Mouse (Mus musculus) forebrain, embryonic 14.5 days (tissue): ENCODE measurements around the gene Gm49711. TPM values are rescaled to one million over a fixed set of nuclear protein-coding genes. Genes with fewer than 3 reads are reported as not detected.

ENCODE experiments used
- ATAC-seq: fragments of 200-750 bp; cut with Nextera tagmentation; 2 replicates; pipeline ENCODE4 v1.8.0; 2017; ENCODE audit warnings: mild to moderate bottlenecking, moderate library complexity
- DNase-seq: peaks from one replicate; pipeline ENCODE4 v3.0.0-alpha.2; 2015; ENCODE audit warnings: low spot score
- H3K27ac ChIP-seq: fragments of 300-500 bp; sonication (generic); 2 replicates; pipeline ENCODE4 v1.5.1; 2014; ENCODE audit warnings: low read depth, mild to moderate bottlenecking, control low read depth, low read length, moderate library complexity
- H3K27me3 ChIP-seq: fragments of 300-500 bp; sonication (generic); replicated peaks from 2 replicates; pipeline ENCODE4 v1.6.1; 2014; ENCODE audit warnings: low read length, control low read depth, mixed read lengths; ENCODE audit not compliant: control insufficient read depth, insufficient read depth
- H3K36me3 ChIP-seq: fragments of 300-500 bp; sonication (generic); 2 replicates; pipeline ENCODE4 v1.6.1; 2014; ENCODE audit warnings: low read length, control low read depth; ENCODE audit not compliant: control insufficient read depth, insufficient read depth
- H3K4me1 ChIP-seq: fragments of 300-500 bp; sonication (generic); 2 replicates; pipeline ENCODE4 v1.6.1; 2014; ENCODE audit warnings: antibody characterized with exemption, low read length, control low read depth; ENCODE audit not compliant: control insufficient read depth, insufficient read depth
- H3K4me2 ChIP-seq: fragments of 300-500 bp; sonication (generic); 2 replicates; pipeline ENCODE4 v1.6.1; 2014; ENCODE audit warnings: mild to moderate bottlenecking, control low read depth, low read length
- H3K4me3 ChIP-seq: fragments of 300-500 bp; sonication (generic); 2 replicates; pipeline ENCODE4 v1.5.1; 2014; ENCODE audit warnings: low read depth, low read length, control low read depth
- H3K9ac ChIP-seq: fragments of 300-500 bp; sonication (generic); 2 replicates; pipeline ENCODE4 v1.6.1; 2014; ENCODE audit warnings: mild to moderate bottlenecking, low read length, control low read depth, moderate library complexity
- H3K9me3 ChIP-seq: fragments of 300-500 bp; sonication (generic); replicated peaks from 2 replicates; pipeline ENCODE4 v1.6.1; 2016; ENCODE audit warnings: low read length, control low read depth, mixed read lengths; ENCODE audit not compliant: control insufficient read depth
- WGBS: fragments of 180-500 bp; shearing (Covaris S2); extraction: QIAGEN DNeasy Blood & Tissue Kit; methylation state at CpG from one replicate; pipeline ENCODE4 v1.1.7; 2014; 5-methylcytosine and 5-hydroxymethylcytosine counted together
- polyA plus RNA-seq: library from polyadenylated mRNA; unstranded; fragments of >200 nt; fragmentation: Nextera tagmentation; extraction: Ambion mirVana; gene quantifications from 2 replicates; pipeline ENCODE4 v1.2.1, GENCODE M21; 2014

Gene Gm49711
- polyA plus RNA-seq, 1 experiment from 2014 or later: 0.63 TPM

GRCm38 (mm10) chr16:92127226-92127625, 69.1 kb downstream of the Gm49711 start:
- Histone ChIP-seq H3K4me3 (no peak overlapping the region), H3K27me3 (no peaks in the 10 kb centered on the region), H3K4me2 (no peak overlapping the region), H3K9me3 (no peaks in the 10 kb centered on the region), H3K9ac (no peak overlapping the region), H3K27ac (no peak overlapping the region), H3K36me3 (no peaks in the 10 kb centered on the region), H3K4me1 (no peaks in the 10 kb centered on the region)
- no peak for DNase-seq
- ATAC-seq: no peak
- WGBS: 60% methylated on average over 4 of the region's 4 CpGs

GRCm38 (mm10) chr16:92127666-92128065, 69.5 kb downstream of the Gm49711 start:
- ATAC-seq: no peak
- WGBS: 91% methylated on average over 5 of the region's 5 CpGs
- H3K36me3 ChIP-seq: no peaks in the 10 kb centered on the region

GRCm38 (mm10) chr16:92129843-92130242, 71.7 kb downstream of the Gm49711 start:
- Histone ChIP-seq H3K27me3 (no peaks in the 10 kb centered on the region), H3K9ac (no peak overlapping the region), H3K36me3 (no peaks in the 10 kb centered on the region), H3K4me2 (no peak overlapping the region), H3K9me3 (no peaks in the 10 kb centered on the region), H3K4me1 (no peaks in the 10 kb centered on the region), H3K27ac (no peak overlapping the region), H3K4me3 (no peak overlapping the region)
- DNase-seq: no peak
- no peak for ATAC-seq
- 90% methylated on average over 8 of the region's 8 CpGs for WGBS

More at GRCm38 (mm10) chr16:92127666-92128065, 69.5 kb downstream of the Gm49711 start:
- Histone ChIP-seq H3K4me1 (no peaks in the 10 kb centered on the region), H3K27ac (no peak overlapping the region), H3K9ac (no peak overlapping the region), H3K4me2 (no peak overlapping the region), H3K27me3 (no peaks in the 10 kb centered on the region), H3K9me3 (no peaks in the 10 kb centered on the region), H3K4me3 (no peak overlapping the region)
- no peak for DNase-seq

GRCm38 (mm10) chr16:92132511-92132910, 74.4 kb downstream of the Gm49711 start:
- ATAC-seq: no peak
- H3K27ac ChIP-seq: no peak overlapping the region
- 90% methylated on average over 4 of the region's 4 CpGs for WGBS
- H3K36me3 ChIP-seq: no peaks in the 10 kb centered on the region
- no peaks in the 10 kb centered on the region for H3K9me3 ChIP-seq
- no peaks in the 10 kb centered on the region for H3K27me3 ChIP-seq
- no peak overlapping the region for H3K4me3 ChIP-seq
- no peak overlapping the region for H3K9ac ChIP-seq
- H3K4me1 ChIP-seq: no peaks in the 10 kb centered on the region
- H3K4me2 ChIP-seq: no peak overlapping the region
- no peak for DNase-seq

- H3K36me3 ChIP-seq: no peaks in the 10 kb centered on the region
- no peak overlapping the region for H3K4me3 ChIP-seq
- H3K9me3 ChIP-seq: no peaks in the 10 kb centered on the region
- ATAC-seq (no peak), DNase-seq (no peak)
- H3K27me3 ChIP-seq: no peaks in the 10 kb centered on the region
- no peak overlapping the region for H3K4me2 ChIP-seq
- no peaks in the 10 kb centered on the region for H3K4me1 ChIP-seq
- 87% methylated on average over 11 of the region's 11 CpGs for WGBS
- H3K9ac ChIP-seq: no peak overlapping the region
- no peak overlapping the region for H3K27ac ChIP-seq
These were observed 76.1 kb downstream of the Gm49711 start for GRCm38 (mm10) chr16:92134148-92134764.

- 93% methylated on average over 15 of the region's 15 CpGs for WGBS
- ATAC-seq (no peak), DNase-seq (no peak)
- Histone ChIP-seq H3K9me3 (no peaks in the 10 kb centered on the region), H3K4me3 (no peak overlapping the region), H3K9ac (no peak overlapping the region), H3K4me1 (0 out of 2 replicates have a peak, but pooled peaks cover 4% of the 10 kb centered on the region), H3K27me3 (no peaks in the 10 kb centered on the region), H3K36me3 (no peaks in the 10 kb centered on the region), H3K4me2 (no peak overlapping the region), H3K27ac (no peak overlapping the region)
These were observed 78.2 kb downstream of the Gm49711 start for GRCm38 (mm10) chr16:92136275-92136674.

- H3K27ac ChIP-seq: no peak overlapping the region
- 0 out of 2 replicates have a peak, but pooled peaks have one; percentile 15 for ATAC-seq
- no peak overlapping the region for H3K4me2 ChIP-seq
- WGBS: 30% methylated on average over 15 of the region's 15 CpGs
- no peaks in the 10 kb centered on the region for H3K36me3 ChIP-seq
- no peaks in the 10 kb centered on the region for H3K9me3 ChIP-seq
- no peaks in the 10 kb centered on the region for H3K27me3 ChIP-seq
- H3K9ac ChIP-seq: no peak overlapping the region
- H3K4me3 ChIP-seq: no peak overlapping the region
- H3K4me1 ChIP-seq: 0 out of 2 replicates have a peak, but pooled peaks cover 4% of the 10 kb centered on the region
- no peak for DNase-seq
These were observed 81.5 kb downstream of the Gm49711 start for GRCm38 (mm10) chr16:92139386-92140261.

GRCm38 (mm10) chr16:92140328-92140727, 82.2 kb downstream of the Gm49711 start:
- Histone ChIP-seq H3K9ac (no peak overlapping the region), H3K36me3 (no peaks in the 10 kb centered on the region), H3K27me3 (no peaks in the 10 kb centered on the region), H3K27ac (no peak overlapping the region), H3K4me1 (0 out of 2 replicates have a peak, but pooled peaks cover 4% of the 10 kb centered on the region), H3K4me3 (no peak overlapping the region), H3K9me3 (no peaks in the 10 kb centered on the region), H3K4me2 (no peak overlapping the region)
- 76% methylated on average over 9 of the region's 9 CpGs for WGBS
- ATAC-seq (no peak), DNase-seq (no peak)

GRCm38 (mm10) chr16:92141021-92141420, 82.9 kb downstream of the Gm49711 start:
- DNase-seq: peak; percentile 31
- Histone ChIP-seq H3K4me3 (no peak overlapping the region), H3K27me3 (no peaks in the 10 kb centered on the region), H3K4me2 (no peak overlapping the region), H3K27ac (no peak overlapping the region), H3K9me3 (no peaks in the 10 kb centered on the region), H3K9ac (no peak overlapping the region), H3K36me3 (no peaks in the 10 kb centered on the region), H3K4me1 (0 out of 2 replicates have a peak, but pooled peaks cover 4% of the 10 kb centered on the region)
- WGBS: 79% methylated on average over 12 of the region's 12 CpGs
- ATAC-seq: 0 out of 2 replicates have a peak, but pooled peaks have one; percentile 23
